Mouse (Mus musculus) ES-Bruce4 (cell line): ENCODE data around the gene Kdm5b. TPM values are rescaled to one million over a fixed set of nuclear protein-coding genes. Genes with fewer than 3 reads are reported as not detected.

ENCODE experiments used
- H3K27ac ChIP-seq: 2 replicates; pipeline ENCODE4 v1.5.1; 2012; ENCODE audit warnings: low read length, inconsistent platforms; ENCODE audit not compliant: insufficient read depth
- H3K27me3 ChIP-seq: 2 replicates; pipeline ENCODE4 v1.6.1; 2012; ENCODE audit warnings: mild to moderate bottlenecking, low read length, inconsistent platforms; ENCODE audit not compliant: control insufficient read depth, poor library complexity, insufficient read depth, severe bottlenecking
- H3K36me3 ChIP-seq: 2 replicates; pipeline ENCODE4 v1.6.1; 2012; ENCODE audit warnings: inconsistent platforms, mild to moderate bottlenecking, low read length, moderate library complexity; ENCODE audit not compliant: control insufficient read depth, poor library complexity, insufficient read depth, severe bottlenecking
- H3K4me1 ChIP-seq: one replicate; pipeline ENCODE4 v1.8.1; 2011; ENCODE audit warnings: low read length; ENCODE audit not compliant: control insufficient read depth, insufficient read depth
- H3K4me3 ChIP-seq: 2 replicates; pipeline ENCODE4 v1.5.1; 2011; ENCODE audit warnings: low read depth, mild to moderate bottlenecking, low read length
- H3K9ac ChIP-seq: 2 replicates; pipeline ENCODE4 v1.6.1; 2012; ENCODE audit warnings: low read depth, mild to moderate bottlenecking, inconsistent platforms; ENCODE audit not compliant: poor library complexity, severe bottlenecking
- H3K9me3 ChIP-seq: replicated peaks from 2 replicates; pipeline ENCODE4 v1.6.1; 2012; ENCODE audit warnings: mild to moderate bottlenecking, low read length, inconsistent platforms; ENCODE audit not compliant: control insufficient read depth, poor library complexity, insufficient read depth, severe bottlenecking
- CTCF ChIP-seq: IDR thresholded peaks from one replicate; pipeline ENCODE4 v1.8.1; 2011; ENCODE audit warnings: low read depth, low read length
- EP300 ChIP-seq: IDR thresholded peaks from 2 replicates; pipeline ENCODE4 v1.6.1; 2011; ENCODE audit warnings: low read depth, low read length; ENCODE audit not compliant: insufficient read depth
- POLR2A ChIP-seq: IDR thresholded peaks from one replicate; pipeline ENCODE4 v1.8.1; 2011; ENCODE audit warnings: low read length; ENCODE audit not compliant: insufficient read depth
- polyA plus RNA-seq: library from polyadenylated mRNA; stranded (reverse); fragments of >200 nt; gene quantifications from 2 replicates; pipeline ENCODE4 v1.2.4, GENCODE M21; 2011; ENCODE audit warnings: low read depth; ENCODE audit not compliant: missing spikeins, insufficient read depth, insufficient read length

Gene Kdm5b
- polyA plus RNA-seq, 1 experiment = 181 TPM

GRCm38 (mm10) chr1:134552396-134552795 is 7.6 kb upstream of the Kdm5b start:
- TF ChIP-seq CTCF (no peak), POLR2A (no peak), EP300 (no peak)
- no peak overlapping the region for H3K9ac ChIP-seq
- H3K9me3 ChIP-seq = no peaks in the 10 kb centered on the region

GRCm38 (mm10) chr1:134555240-134555870 is 4.6 kb upstream of the Kdm5b start:
- Histone ChIP-seq H3K9ac (peak overlapping the region; percentile 72), H3K9me3 (no peaks in the 10 kb centered on the region), H3K4me1 (peaks cover 2% of the 10 kb centered on the region), H3K36me3 (no peaks in the 10 kb centered on the region), H3K27me3 (no peaks in the 10 kb centered on the region), H3K27ac (peak overlapping the region; percentile 83), H3K4me3 (peak overlapping the region; percentile 69)
- TF ChIP-seq POLR2A (no peak), EP300 (no peak), CTCF (no peak)

More at GRCm38 (mm10) chr1:134552396-134552795, 7.6 kb upstream of the Kdm5b start:
- Histone ChIP-seq H3K4me3 (no peak overlapping the region), H3K36me3 (no peaks in the 10 kb centered on the region), H3K27me3 (no peaks in the 10 kb centered on the region), H3K4me1 (peaks cover 2% of the 10 kb centered on the region), H3K27ac (no peak overlapping the region)

GRCm38 (mm10) chr1:134555871-134556670 is 3.9 kb upstream of the Kdm5b start:
- peak overlapping the region; percentile 69 for H3K4me3 ChIP-seq
- H3K4me1 ChIP-seq = peaks cover 2% of the 10 kb centered on the region
- H3K36me3 ChIP-seq = no peaks in the 10 kb centered on the region
- peak overlapping the region; percentile 72 for H3K9ac ChIP-seq
- no peaks in the 10 kb centered on the region for H3K27me3 ChIP-seq
- H3K9me3 ChIP-seq = no peaks in the 10 kb centered on the region
- TF ChIP-seq POLR2A (no peak), CTCF (no peak), EP300 (0 out of 2 replicates have a peak, but pooled peaks have one; percentile 35)
- peak overlapping the region; percentile 83 for H3K27ac ChIP-seq

GRCm38 (mm10) chr1:134556671-134557218 is 3.2 kb upstream of the Kdm5b start:
- no peak for TF ChIP-seq POLR2A
- 0 out of 2 replicates have a peak, but pooled peaks have one; percentile 4 for TF ChIP-seq EP300
- H3K27me3 ChIP-seq = no peaks in the 10 kb centered on the region

GRCm38 (mm10) chr1:134558511-134558910 is 1.5 kb upstream of the Kdm5b start:
- Histone ChIP-seq H3K4me1 (peaks cover 2% of the 10 kb centered on the region), H3K9me3 (no peaks in the 10 kb centered on the region), H3K27me3 (no peaks in the 10 kb centered on the region), H3K9ac (no peak overlapping the region), H3K27ac (no peak overlapping the region), H3K4me3 (no peak overlapping the region), H3K36me3 (no peaks in the 10 kb centered on the region)
- TF ChIP-seq CTCF = no peak
- TF ChIP-seq POLR2A = no peak
- TF ChIP-seq EP300 = no peak

More at GRCm38 (mm10) chr1:134556671-134557218, 3.2 kb upstream of the Kdm5b start:
- Histone ChIP-seq H3K36me3 (no peaks in the 10 kb centered on the region), H3K27ac (peak overlapping the region; percentile 17), H3K9ac (peak overlapping the region; percentile 72), H3K9me3 (no peaks in the 10 kb centered on the region), H3K4me1 (peaks cover 2% of the 10 kb centered on the region), H3K4me3 (peak overlapping the region; percentile 69)

GRCm38 (mm10) chr1:134559226-134559625 is 745 bp upstream of the Kdm5b start:
- no peak for TF ChIP-seq POLR2A
- no peak for TF ChIP-seq EP300
- no peak for TF ChIP-seq CTCF
- no peak overlapping the region for H3K4me3 ChIP-seq
- H3K4me1 ChIP-seq = peaks cover 6% of the 10 kb centered on the region
- 0 out of 2 replicates have a peak overlapping the region, but pooled peaks have one; percentile 14 for H3K27ac ChIP-seq
- no peak overlapping the region for H3K9ac ChIP-seq
- no peaks in the 10 kb centered on the region for H3K36me3 ChIP-seq
- no peaks in the 10 kb centered on the region for H3K9me3 ChIP-seq
- H3K27me3 ChIP-seq = no peaks in the 10 kb centered on the region
